Mouse (Mus musculus): ENCODE results near the gene Cd59a.

DNA sequence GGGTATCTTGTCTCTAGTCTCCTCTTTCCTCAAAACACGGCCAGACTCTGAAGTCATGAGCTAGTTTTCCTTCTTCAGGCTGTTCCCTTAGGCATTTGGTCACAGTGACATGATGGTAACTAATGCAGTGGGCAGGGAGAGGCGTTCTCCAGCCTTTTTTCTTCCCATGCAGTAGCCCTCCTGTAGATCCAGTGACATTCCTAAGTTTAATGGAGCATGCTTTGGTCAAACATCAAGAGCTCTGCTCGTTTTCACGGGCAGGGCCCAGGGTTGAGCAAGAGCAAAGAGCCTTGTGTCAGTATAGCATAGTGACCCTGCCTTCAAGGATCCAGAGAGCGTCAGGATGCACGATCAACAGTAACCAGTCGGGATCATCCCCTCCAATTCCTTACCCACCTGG is 67.8 kb downstream of the Cd59a start:
- TF ChIP-seq CTCF (IDR thresholded peaks at IDR 0.05; ENCODE audit: borderline replicate concordance, control insufficient read depth, extremely low read depth, insufficient read depth, low read length, poor library complexity) (no peak), POLR2A (IDR thresholded peaks at IDR 0.05; ENCODE audit: control insufficient read depth, extremely low read depth, insufficient read depth, low read length, poor library complexity) (no peak)

Measured in thymus, adult 2 months (tissue).